Comparison of ENCODE assay signal across 9 mouse cellular contexts in genomic region chr16:32815160-32815605, GRCm38 (mm10). TPM values are rescaled to one million over a fixed set of nuclear protein-coding genes. Genes with fewer than 3 reads are reported as not detected.
DNase-seq lines count a peak whose midpoint lies in the region; ATAC-seq and TF ChIP-seq lines count a peak whose summit lies in the region.
"Had no signal": no experiment of that assay in that cellular context is flagged by ENCODE, and none has a peak within 500 bp of the region (broad histone marks: within the 10 kb centered on the region; RNA-seq: fewer than 3 reads in every experiment).

No protein-coding gene starts in this region.

- no peaks in the 10 kb centered on the region for H3K27me3 ChIP-seq in heart, adult 2 months (ENCODE audit: control insufficient read depth, insufficient read depth, low read length)
- H3K27me3 ChIP-seq in forebrain, embryonic 14.5 days (replicated peaks; ENCODE audit: control insufficient read depth, insufficient read depth, low read length): no peaks in the 10 kb centered on the region
- H3K27me3 ChIP-seq in intestine, embryonic 14.5 days (replicated peaks; ENCODE audit: control insufficient read depth, insufficient read depth, low read length): no peaks in the 10 kb centered on the region
- H3K27me3 ChIP-seq in liver, postnatal 0 days (ENCODE audit: insufficient read depth, low read length): no peaks in the 10 kb centered on the region
- no peaks in the 10 kb centered on the region for H3K27me3 ChIP-seq in stomach, postnatal 0 days (ENCODE audit: control insufficient read depth, insufficient read depth, low read length)

- H3K9me3 ChIP-seq in forebrain, embryonic 14.5 days (replicated peaks; ENCODE audit: control insufficient read depth, low read length): no peaks in the 10 kb centered on the region
- no peaks in the 10 kb centered on the region for H3K9me3 ChIP-seq in intestine, embryonic 14.5 days (ENCODE audit: control insufficient read depth, low read length)
- H3K9me3 ChIP-seq in liver, postnatal 0 days (ENCODE audit: low read length): no peaks in the 10 kb centered on the region
- H3K9me3 ChIP-seq in stomach, postnatal 0 days (ENCODE audit: control insufficient read depth, low read length): no peaks in the 10 kb centered on the region

- peak overlapping the region; percentile 36 for H3K4me3 ChIP-seq in heart, adult 2 months
- H3K4me3 ChIP-seq in forebrain, embryonic 14.5 days (ENCODE audit: low read depth, low read length): peak overlapping the region; percentile 23
- H3K4me3 ChIP-seq in intestine, embryonic 14.5 days (ENCODE audit: low read depth, low read length): no peak overlapping the region
- H3K4me3 ChIP-seq in liver, postnatal 0 days (ENCODE audit: low read depth, low read length): peak overlapping the region; percentile 34
- peak overlapping the region; percentile 30 for H3K4me3 ChIP-seq in stomach, postnatal 0 days (ENCODE audit: low read depth, low read length)

- H3K79me2 ChIP-seq in heart, adult 2 months (replicated peaks; ENCODE audit: control insufficient read depth, insufficient read depth, low read length): no peaks in the 10 kb centered on the region

- no peaks in the 10 kb centered on the region for H3K36me3 ChIP-seq in heart, adult 2 months (ENCODE audit: control insufficient read depth, insufficient read depth, low read length)
- no peaks in the 10 kb centered on the region for H3K36me3 ChIP-seq in forebrain, embryonic 14.5 days (ENCODE audit: control insufficient read depth, insufficient read depth, low read length)
- H3K36me3 ChIP-seq in intestine, embryonic 14.5 days (ENCODE audit: control insufficient read depth, insufficient read depth, low read length): no peaks in the 10 kb centered on the region
- H3K36me3 ChIP-seq in liver, postnatal 0 days (replicated peaks; ENCODE audit: insufficient read depth, low read length): no peaks in the 10 kb centered on the region
- H3K36me3 ChIP-seq in stomach, postnatal 0 days (ENCODE audit: control insufficient read depth, insufficient read depth, low read length): no peaks in the 10 kb centered on the region

- TF ChIP-seq CTCF in heart, adult 2 months (IDR thresholded peaks at IDR 0.05): no peak
- TF ChIP-seq CTCF in liver, postnatal 0 days (IDR thresholded peaks at IDR 0.05; ENCODE audit: low read depth): no peak
- no peak for TF ChIP-seq CTCF in stomach, postnatal 0 days (IDR thresholded peaks at IDR 0.05; ENCODE audit: low read depth)

- peak in 1 of 2 experiments; percentile 25 for DNase-seq in heart, adult 2 months
- no peak for DNase-seq in heart, postnatal 25 days (ENCODE audit: low spot score)
- DNase-seq in forebrain, embryonic 14.5 days (ENCODE audit: low spot score): no peak
- peak; percentile 68 for DNase-seq in intestine, embryonic 14.5 days (ENCODE audit: low spot score)
- no peak for DNase-seq in liver, postnatal 0 days
- DNase-seq in stomach, postnatal 0 days (ENCODE audit: low spot score): peak; percentile 29
- no peak for DNase-seq in frontal cortex, adult 2 months (ENCODE audit: extremely low spot score in 1 of 2, low spot score in 1 of 2)
- no peak for DNase-seq in natural killer cell, adult 2 months (ENCODE audit: low spot score in 2 of 2)

- intact Hi-C loops in heart, adult 2 months (cut with DNase I): loop anchor here (2.0 kb wide), 1 partner anchor 64 kb away; no protein-coding TSS in a partner anchor
- intact Hi-C loops in heart, postnatal 25 days (cut with DNase I): loop anchor here (5.0 to 10.0 kb wide), 2 partner anchors 37 to 340 kb away; no protein-coding TSS in a partner anchor

- ATAC-seq in forebrain, embryonic 14.5 days: no peak
- no peak for ATAC-seq in intestine, embryonic 14.5 days (replicated peaks; ENCODE audit: low FRiP score, low TSS enrichment, low read depth)
- no peak for ATAC-seq in liver, postnatal 0 days
- no peak for ATAC-seq in stomach, postnatal 0 days (ENCODE audit: low FRiP score, low TSS enrichment)

- TF ChIP-seq POLR2A in heart, adult 2 months (IDR thresholded peaks at IDR 0.05; ENCODE audit: insufficient read depth, low read depth, low read length): no peak

- no peak for TF ChIP-seq EP300 in heart, adult 2 months (IDR thresholded peaks at IDR 0.05; ENCODE audit: insufficient read depth, low read depth, low read length)
- no peak for TF ChIP-seq EP300 in liver, postnatal 0 days (IDR thresholded peaks at IDR 0.05; ENCODE audit: low read depth)
- TF ChIP-seq EP300 in stomach, postnatal 0 days (optimal IDR thresholded peaks at IDR 0.05): no peak

- H3K4me2 ChIP-seq in forebrain, embryonic 14.5 days (ENCODE audit: low read length): peak overlapping the region; percentile 52
- peak overlapping the region; percentile 41 for H3K4me2 ChIP-seq in intestine, embryonic 14.5 days (ENCODE audit: low read length)
- H3K4me2 ChIP-seq in liver, postnatal 0 days (ENCODE audit: low read depth, low read length): peak overlapping the region; percentile 69
- H3K4me2 ChIP-seq in stomach, postnatal 0 days (replicated peaks; ENCODE audit: low read depth): peak overlapping the region; percentile 55

- peak overlapping the region; percentile 1 for H3K9ac ChIP-seq in heart, adult 2 months (ENCODE audit: low read depth, low read length)
- peak overlapping the region; percentile 45 for H3K9ac ChIP-seq in forebrain, embryonic 14.5 days (ENCODE audit: low read length)
- no peak overlapping the region for H3K9ac ChIP-seq in intestine, embryonic 14.5 days (ENCODE audit: low read length)
- no peak overlapping the region for H3K9ac ChIP-seq in liver, postnatal 0 days (replicated peaks)
- peak overlapping the region; percentile 23; the same call in 1 of the 2 replicates for H3K9ac ChIP-seq in stomach, postnatal 0 days (ENCODE audit: low read length)

- peaks cover 5% of the 10 kb centered on the region for H3K4me1 ChIP-seq in heart, adult 2 months (ENCODE audit: control insufficient read depth, insufficient read depth, low read length)
- H3K4me1 ChIP-seq in forebrain, embryonic 14.5 days (ENCODE audit: control insufficient read depth, insufficient read depth, low read length): peaks cover 8% of the 10 kb centered on the region; the same call in 1 of the 2 replicates
- peaks cover 4% of the 10 kb centered on the region for H3K4me1 ChIP-seq in intestine, embryonic 14.5 days (replicated peaks; ENCODE audit: control insufficient read depth, insufficient read depth, low read length)
- H3K4me1 ChIP-seq in liver, postnatal 0 days (ENCODE audit: insufficient read depth): peaks cover 8% of the 10 kb centered on the region; the same call in 1 of the 2 replicates
- H3K4me1 ChIP-seq in stomach, postnatal 0 days (replicated peaks; ENCODE audit: control insufficient read depth, insufficient read depth): no peaks in the 10 kb centered on the region

- WGBS in heart, adult 2 months: 7% methylated on average over 6 of the region's 6 CpGs
- 9% methylated on average over 6 of the region's 6 CpGs for WGBS in forebrain, embryonic 14.5 days
- 2% methylated on average over 6 of the region's 6 CpGs for WGBS in intestine, embryonic 14.5 days
- 17% methylated on average over 6 of the region's 6 CpGs for WGBS in liver, postnatal 0 days (ENCODE audit: insufficient replicate concordance)
- WGBS in stomach, postnatal 0 days: 4% methylated on average over 6 of the region's 6 CpGs

- H3K27ac ChIP-seq in heart, adult 2 months: peak overlapping the region; percentile 63
- no peak overlapping the region for H3K27ac ChIP-seq in forebrain, embryonic 14.5 days (ENCODE audit: low read depth, low read length)
- H3K27ac ChIP-seq in intestine, embryonic 14.5 days (ENCODE audit: low read depth): no peak overlapping the region
- no peak overlapping the region for H3K27ac ChIP-seq in liver, postnatal 0 days (ENCODE audit: low read depth)
- H3K27ac ChIP-seq in stomach, postnatal 0 days (replicated peaks): no peak overlapping the region

RNA-seq across cellular contexts. Expression of gene Smbd1, which starts 4.9 kb away (rescaled TPM):
- not detected for total RNA-seq in heart, adult 2 months (2021)
- not detected in 2 replicates for polyA plus RNA-seq in heart, adult 2 months (2012; rRNA removed)
- not detected for total RNA-seq in heart, postnatal 25 days (2021)
- polyA plus RNA-seq in forebrain, embryonic 14.5 days (2014; fragmentation: Nextera tagmentation; extraction: Ambion mirVana): not detected in 2 replicates
- not detected in 2 replicates for polyA plus RNA-seq in intestine, embryonic 14.5 days (2014; fragmentation: Nextera tagmentation; extraction: Ambion mirVana)
- 0.33 TPM in 1 of 2 replicates, not detected in the other for polyA plus RNA-seq in liver, postnatal 0 days (2015; fragmentation: Nextera tagmentation; extraction: Ambion mirVana)
- polyA plus RNA-seq in stomach, postnatal 0 days (2015; fragmentation: Nextera tagmentation; extraction: Ambion mirVana): 0.19 and 0.21 TPM in 2 replicates
- polyA plus RNA-seq in frontal cortex, adult 2 months (2012; rRNA removed): not detected in 2 replicates
- total RNA-seq: hematopoietic stem cell, adult 5-6 weeks had no signal

RNA-seq across cellular contexts. Expression of gene Muc20, which starts 17.9 kb away (rescaled TPM):
- total RNA-seq in heart, adult 2 months (2021): under 1 TPM; 0.30 to 0.47 TPM
- polyA plus RNA-seq in heart, adult 2 months (2012; rRNA removed): 0.94 TPM in 1 of 2 replicates, not detected in the other
- total RNA-seq in heart, postnatal 25 days (2021): under 1 TPM in 1 of 2 experiments, not detected in 1; 0.22 TPM
- not detected in 2 replicates for polyA plus RNA-seq in forebrain, embryonic 14.5 days (2014; fragmentation: Nextera tagmentation; extraction: Ambion mirVana)
- polyA plus RNA-seq in intestine, embryonic 14.5 days (2014; fragmentation: Nextera tagmentation; extraction: Ambion mirVana): 0.04 TPM in 1 of 2 replicates, not detected in the other
- polyA plus RNA-seq in liver, postnatal 0 days (2015; fragmentation: Nextera tagmentation; extraction: Ambion mirVana): 0.08 TPM in 1 of 2 replicates, not detected in the other
- polyA plus RNA-seq in stomach, postnatal 0 days (2015; fragmentation: Nextera tagmentation; extraction: Ambion mirVana): 0.51 and 0.61 TPM in 2 replicates
- 0.04 TPM in 1 of 2 replicates, not detected in the other for polyA plus RNA-seq in frontal cortex, adult 2 months (2012; rRNA removed)
- total RNA-seq: hematopoietic stem cell, adult 5-6 weeks had no signal

Comparison
In these comparisons a context has a peak if more than half of its experiments do, and no peak if none do; other contexts are left out.
1. DNase-seq: peak in intestine, embryonic 14.5 days (single experiment) and stomach, postnatal 0 days (single experiment); none in heart, postnatal 25 days (single experiment), forebrain, embryonic 14.5 days (single experiment), liver, postnatal 0 days (single experiment), frontal cortex, adult 2 months (0 of 2) and natural killer cell, adult 2 months (0 of 2).
2. H3K9ac ChIP-seq: peak in heart, adult 2 months (single experiment), forebrain, embryonic 14.5 days (single experiment) and stomach, postnatal 0 days (single experiment); none in intestine, embryonic 14.5 days (single experiment) and liver, postnatal 0 days (single experiment).
3. Peak in every context shown above with its lines, with median percentiles within 50 percentile points of each other: H3K4me2 ChIP-seq.